Mouse (Mus musculus): ENCODE measurements around the gene Nusap1. TPM values are rescaled to one million over a fixed set of nuclear protein-coding genes. Genes with fewer than 3 reads are reported as not detected.
"Not testable (repeated sequence)": the region's sequence is repeated elsewhere in the genome, so short reads cannot be mapped to it uniquely, and the experiment has no call there.

Nusap1 gene
- polyA plus RNA-seq, 1 experiment from 2014 or later = 27.9 TPM

- TF ChIP-seq CTCF (IDR thresholded peaks at IDR 0.05) = no peak
- no peaks in the 10 kb centered on the region for H3K27me3 ChIP-seq
- DNase-seq (ENCODE audit: low read depth, low spot score) = no peak
- POLR2A ChIA-PET = no interaction called here
- CTCF ChIA-PET = no interaction called here
- ATAC-seq = no peak
- in situ Hi-C loops (cut with MboI; ENCODE audit: low pct_unique_long_range_greater_than_20kb) = no loop called here
Observed at GRCm38 (mm10) chr2:119596781-119597330, 21.2 kb upstream of the Nusap1 start.

GRCm38 (mm10) chr2:119601027-119601426, 17.1 kb upstream of the Nusap1 start:
- no peak for DNase-seq (ENCODE audit: low read depth, low spot score)
- H3K27me3 ChIP-seq = no peaks in the 10 kb centered on the region
- TF ChIP-seq CTCF (IDR thresholded peaks at IDR 0.05) = no peak
- POLR2A ChIA-PET = no interaction called here
- CTCF ChIA-PET = no interaction called here
- ATAC-seq = no peak
- in situ Hi-C loops (cut with MboI; ENCODE audit: low pct_unique_long_range_greater_than_20kb) = no loop called here

DNA sequence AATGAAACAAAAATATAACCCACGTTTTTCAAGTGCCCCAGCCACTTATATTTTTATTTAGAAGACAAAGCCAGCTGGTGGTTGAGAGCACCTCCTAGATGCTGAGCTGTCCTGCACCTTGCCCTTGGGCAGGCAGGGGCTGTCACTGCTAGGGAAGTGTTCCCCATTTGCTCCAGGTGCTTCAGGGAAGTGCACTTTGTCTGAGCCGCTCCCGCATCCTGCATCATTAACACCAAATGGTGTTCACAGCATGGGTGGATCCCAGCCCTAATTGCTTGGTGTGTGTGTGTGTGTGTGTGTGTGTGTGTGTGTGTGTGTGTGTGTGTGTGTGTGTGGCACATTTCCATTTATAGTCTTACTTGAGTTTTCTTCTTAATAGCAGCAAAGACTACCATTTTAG, 16.5 kb upstream of the Nusap1 start:
- H3K27me3 ChIP-seq; DNase-seq (ENCODE audit: low read depth, low spot score); ATAC-seq; CTCF ChIA-PET; in situ Hi-C loops (cut with MboI; ENCODE audit: low pct_unique_long_range_greater_than_20kb): not testable (repeated sequence)
- POLR2A ChIA-PET = interaction anchor here (0.6 kb wide), 1 partner anchor 79 kb away, joined by 3 read pairs; no protein-coding TSS in a partner anchor

GRCm38 (mm10) chr2:119602488-119602887, 15.6 kb upstream of the Nusap1 start:
- no peak for TF ChIP-seq CTCF (IDR thresholded peaks at IDR 0.05)
- in situ Hi-C loops (cut with MboI; ENCODE audit: low pct_unique_long_range_greater_than_20kb) = no loop called here
- CTCF ChIA-PET = no interaction called here

GRCm38 (mm10) chr2:119603909-119604308, 14.2 kb upstream of the Nusap1 start:
- DNase-seq (ENCODE audit: low read depth, low spot score) (no peak), ATAC-seq (no peak)
- no peak for TF ChIP-seq CTCF (IDR thresholded peaks at IDR 0.05)
- in situ Hi-C loops (cut with MboI; ENCODE audit: low pct_unique_long_range_greater_than_20kb) = no loop called here
- H3K27me3 ChIP-seq = no peaks in the 10 kb centered on the region
- ChIA-PET POLR2A (interaction anchor here (0.6 kb wide), 1 partner anchor 105 kb away, joined by 3 read pairs; no protein-coding TSS in a partner anchor), CTCF (no interaction called here)

More at GRCm38 (mm10) chr2:119602488-119602887, 15.6 kb upstream of the Nusap1 start:
- no peak for ATAC-seq
- no peak for DNase-seq (ENCODE audit: low read depth, low spot score)
- no peaks in the 10 kb centered on the region for H3K27me3 ChIP-seq
- POLR2A ChIA-PET = interaction anchor here (0.6 kb wide), 1 partner anchor 79 kb away, joined by 3 read pairs; no protein-coding TSS in a partner anchor

DNA sequence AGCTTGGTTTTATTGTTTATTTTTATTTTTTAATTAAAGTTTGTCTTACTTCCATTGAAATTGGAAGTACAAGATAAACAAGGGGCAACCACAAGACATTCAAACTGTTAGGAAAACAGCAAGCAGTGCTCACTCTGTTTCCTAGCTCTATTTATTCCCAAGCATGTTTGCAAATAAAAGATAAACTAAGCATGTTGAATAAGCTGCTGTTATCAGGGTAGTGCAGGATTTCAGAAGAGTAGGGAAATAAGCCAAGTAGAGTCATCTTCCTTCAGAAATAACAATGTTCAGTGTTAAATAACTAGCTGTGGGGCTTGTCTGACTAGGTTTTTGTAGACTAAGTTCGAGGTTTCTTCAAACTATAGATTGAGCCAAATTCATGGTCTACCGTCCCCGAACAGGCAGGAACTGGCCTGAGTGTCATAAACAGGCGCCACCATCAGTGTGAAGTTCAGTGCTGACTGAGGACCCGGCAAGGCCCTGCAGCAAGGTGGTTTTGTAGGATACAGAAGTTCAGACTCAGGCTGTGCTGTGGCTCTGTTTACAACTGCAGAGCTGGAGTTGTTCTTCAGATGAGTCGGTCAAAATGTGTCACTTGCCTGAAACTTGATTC, 12.6 kb upstream of the Nusap1 start:
- ChIA-PET POLR2A (interaction anchor here (1.1 kb wide), 1 partner anchor 30 kb away, joined by 3 read pairs; no protein-coding TSS in a partner anchor), CTCF (no interaction called here)
- ATAC-seq (no peak), DNase-seq (ENCODE audit: low read depth, low spot score) (no peak)
- H3K27me3 ChIP-seq = no peaks in the 10 kb centered on the region
- in situ Hi-C loops (cut with MboI; ENCODE audit: low pct_unique_long_range_greater_than_20kb) = no loop called here
- TF ChIP-seq CTCF (IDR thresholded peaks at IDR 0.05) = no peak

- in situ Hi-C loops (cut with MboI; ENCODE audit: low pct_unique_long_range_greater_than_20kb) = no loop called here
- peak; percentile 10 for TF ChIP-seq CTCF (IDR thresholded peaks at IDR 0.05)
- DNase-seq (ENCODE audit: low read depth, low spot score) (no peak), ATAC-seq (no peak)
- POLR2A ChIA-PET = no interaction called here
- CTCF ChIA-PET = no interaction called here
- H3K27me3 ChIP-seq = no peaks in the 10 kb centered on the region
Observed at GRCm38 (mm10) chr2:119607023-119607422, 11.1 kb upstream of the Nusap1 start.

DNA sequence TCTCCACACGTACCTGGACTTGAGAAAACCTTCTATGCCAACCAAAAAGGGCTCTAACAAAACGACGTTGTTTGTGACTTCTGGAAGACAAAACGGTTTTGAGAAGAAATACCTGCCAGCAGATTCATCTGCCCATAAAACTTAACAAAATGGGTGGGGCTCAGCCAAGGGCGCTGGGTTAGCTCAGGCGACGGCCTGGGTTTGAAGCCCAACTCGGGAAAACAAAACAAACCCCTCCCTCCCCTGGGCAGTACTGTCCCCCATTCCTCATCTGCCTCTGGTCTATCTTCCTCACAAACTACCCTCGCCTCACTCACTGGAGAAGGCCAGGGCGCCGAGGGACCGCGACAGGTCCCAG, 278 bp upstream of the Nusap1 start:
- CTCF ChIA-PET = no interaction called here
- no peaks in the 10 kb centered on the region for H3K27me3 ChIP-seq
- POLR2A ChIA-PET = no interaction called here
- ATAC-seq = peak; percentile 46
- no peak for DNase-seq (ENCODE audit: low read depth, low spot score)
- no peak for TF ChIP-seq CTCF (IDR thresholded peaks at IDR 0.05)
- in situ Hi-C loops (cut with MboI; ENCODE audit: low pct_unique_long_range_greater_than_20kb) = no loop called here

DNA sequence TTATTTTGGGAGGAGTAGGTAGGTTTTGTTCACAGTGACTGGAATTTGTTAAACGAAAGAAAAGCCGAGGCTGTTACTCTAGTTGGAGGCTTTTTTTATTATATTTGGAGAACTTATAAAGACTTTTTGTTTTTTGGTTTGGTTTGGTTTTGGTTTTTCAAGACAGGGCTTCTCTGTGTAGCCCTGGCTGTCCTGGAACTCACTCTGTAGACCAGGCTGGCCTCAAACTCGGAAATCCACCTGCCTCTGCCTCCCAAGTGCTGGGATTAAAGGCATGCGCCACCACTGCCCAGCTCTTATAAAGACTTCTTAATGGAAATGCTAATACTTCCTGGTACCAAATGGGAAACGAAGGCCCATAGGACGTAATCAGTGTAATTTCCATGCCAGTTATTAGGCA, 904 bp downstream of the Nusap1 start:
- H3K27me3 ChIP-seq; ATAC-seq; CTCF ChIA-PET; in situ Hi-C loops (cut with MboI; ENCODE audit: low pct_unique_long_range_greater_than_20kb); DNase-seq (ENCODE audit: low read depth, low spot score): not testable (repeated sequence)
- POLR2A ChIA-PET = interaction anchor here (0.7 kb wide), 1 partner anchor 23 kb away, joined by 3 read pairs; no protein-coding TSS in a partner anchor

DNA sequence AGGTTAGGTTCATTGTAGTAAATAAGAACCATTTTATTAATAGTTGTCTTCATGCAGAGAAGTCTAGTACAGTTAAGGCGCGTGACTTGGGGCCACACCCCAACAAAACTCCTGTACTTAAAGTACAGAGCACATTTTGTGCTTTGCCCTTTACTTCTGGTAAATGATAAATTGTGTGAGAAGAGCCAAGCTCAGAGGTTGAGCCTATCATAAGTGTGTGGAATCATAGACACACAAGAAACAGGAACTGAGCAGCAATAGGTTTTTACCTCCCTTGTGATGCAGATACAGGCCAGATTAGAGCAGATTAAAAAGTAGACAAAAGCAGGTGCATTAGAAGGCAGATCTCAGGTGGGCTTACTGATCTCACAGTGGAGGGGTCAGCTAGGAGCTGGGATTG, 3.2 kb downstream of the Nusap1 start:
- in situ Hi-C loops (cut with MboI; ENCODE audit: low pct_unique_long_range_greater_than_20kb) = no loop called here
- ChIA-PET CTCF (no interaction called here), POLR2A (no interaction called here)
- ATAC-seq = no peak
- no peak for TF ChIP-seq CTCF (IDR thresholded peaks at IDR 0.05)
- H3K27me3 ChIP-seq = no peaks in the 10 kb centered on the region
- no peak for DNase-seq (ENCODE audit: low read depth, low spot score)

DNA sequence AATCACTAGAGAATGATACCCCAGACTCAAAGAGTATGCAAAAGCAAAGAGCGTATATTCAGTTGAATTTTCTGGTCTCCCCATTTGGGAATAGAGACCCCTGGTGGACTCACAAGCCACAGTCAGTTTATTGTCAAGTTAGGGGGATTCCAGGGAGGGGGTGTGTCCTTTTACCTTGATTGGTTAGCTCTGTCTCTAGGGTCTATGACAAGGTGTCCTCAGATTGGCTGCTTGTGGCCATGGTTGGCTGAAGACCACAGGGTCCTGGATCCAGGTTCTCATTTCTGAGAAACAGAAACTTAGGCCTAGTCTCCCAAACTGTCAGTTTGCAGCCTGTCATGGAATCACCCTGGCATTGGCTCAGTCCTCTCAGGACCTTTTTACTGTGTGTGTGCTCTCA, 18.7 kb downstream of the Nusap1 start:
- ChIA-PET POLR2A (no interaction called here), CTCF (no interaction called here)
- peak; percentile 11 for TF ChIP-seq CTCF (IDR thresholded peaks at IDR 0.05)
- DNase-seq (ENCODE audit: low read depth, low spot score) = no peak
- no peak for ATAC-seq
- in situ Hi-C loops (cut with MboI; ENCODE audit: low pct_unique_long_range_greater_than_20kb) = no loop called here
- H3K27me3 ChIP-seq = no peaks in the 10 kb centered on the region

Data from Patski (cell line).